Mouse (Mus musculus) layer of hippocampus, postnatal 10 days (tissue): ENCODE results near the gene Pklr. TPM values are rescaled to one million over a fixed set of nuclear protein-coding genes. Genes with fewer than 3 reads are reported as not detected.

Experiments used
- DNase-seq, 2 experiments: peaks; one replicate each; pipeline ENCODE4 v3.0.0; 2021; ENCODE audit warnings: low spot score in 2 of 2
- total RNA-seq, 2 experiments: library from RNA; stranded (reverse); gene quantifications; 2 replicates each; pipeline ENCODE4 v1.2.3; 2021

The Pklr gene
- total RNA-seq, 2 experiments from 2014 or later: 0.22 to 0.48 TPM

GRCm38 (mm10) chr3:89163123-89163522 is 27.2 kb downstream of the Pklr start:
- no peak for DNase-seq

- no peak for DNase-seq
Measured at GRCm38 (mm10) chr3:89163643-89164245, 27.8 kb downstream of the Pklr start.

- DNase-seq: peak; percentile 90 to 92
Measured at GRCm38 (mm10) chr3:89164506-89165267, 28.7 kb downstream of the Pklr start, which contains the start of gene Clk2. Gene Clk2, plus strand, starts transcription at chr3:89164795.

- no peak for DNase-seq
Measured at GRCm38 (mm10) chr3:89165268-89165870, 29.4 kb downstream of the Pklr start.

- DNase-seq: no peak
Measured at GRCm38 (mm10) chr3:89166945-89167344, 31.0 kb downstream of the Pklr start.

GRCm38 (mm10) chr3:89174844-89175243 is 38.9 kb downstream of the Pklr start:
- DNase-seq: no peak

- no peak for DNase-seq
Measured at GRCm38 (mm10) chr3:89175544-89175943, 39.6 kb downstream of the Pklr start.

GRCm38 (mm10) chr3:89176421-89176820 is 40.5 kb downstream of the Pklr start:
- no peak for DNase-seq

- DNase-seq: peak; percentile 77 to 86
Measured at GRCm38 (mm10) chr3:89177242-89178106, 41.5 kb downstream of the Pklr start, which contains the start of gene Scamp3. Gene Scamp3, plus strand, starts transcription at chr3:89177473.

- no peak for DNase-seq
Measured at GRCm38 (mm10) chr3:89178107-89178385, 42.1 kb downstream of the Pklr start.

GRCm38 (mm10) chr3:89179056-89179455 is 43.1 kb downstream of the Pklr start:
- DNase-seq: no peak

- DNase-seq: no peak
Measured at GRCm38 (mm10) chr3:89181749-89182500, 46.0 kb downstream of the Pklr start.

- DNase-seq: no peak
Measured at GRCm38 (mm10) chr3:89182531-89183057, 46.7 kb downstream of the Pklr start.

GRCm38 (mm10) chr3:89183058-89183958 is 47.4 kb downstream of the Pklr start, which contains the start of gene Fam189b:
Gene Fam189b, plus strand, starts transcription at chr3:89183143.
- DNase-seq: peak; percentile 86 to 91

- peak; percentile 60 to 69 for DNase-seq
Measured at GRCm38 (mm10) chr3:89183959-89184315, 48.0 kb downstream of the Pklr start.

- DNase-seq: no peak
Measured at GRCm38 (mm10) chr3:89187197-89187596, 51.3 kb downstream of the Pklr start.

- DNase-seq: no peak
Measured at GRCm38 (mm10) chr3:89187690-89188477, 51.9 kb downstream of the Pklr start.

GRCm38 (mm10) chr3:89188478-89188875 is 52.5 kb downstream of the Pklr start:
- no peak for DNase-seq

- DNase-seq: no peak
Measured at GRCm38 (mm10) chr3:89190436-89190835, 54.5 kb downstream of the Pklr start.
